Mouse (Mus musculus) lung, embryonic 14.5 days (tissue): ENCODE data around the gene Gm20441. TPM values are rescaled to one million over a fixed set of nuclear protein-coding genes. Genes with fewer than 3 reads are reported as not detected.

Experiments used
- ATAC-seq: fragments of 200-750 bp; cut with Nextera tagmentation; 2 replicates; pipeline ENCODE4 v1.8.0; 2017; ENCODE audit warnings: mild to moderate bottlenecking, moderate TSS enrichment, moderate library complexity; ENCODE audit not compliant: insufficient read depth
- DNase-seq: peaks from one replicate; pipeline ENCODE4 v3.0.0-alpha.2; 2015
- H3K27ac ChIP-seq: fragments of 300-500 bp; sonication (generic); 2 replicates; pipeline ENCODE4 v1.5.1; 2014; ENCODE audit warnings: low read depth, mild to moderate bottlenecking, moderate library complexity
- H3K27me3 ChIP-seq: fragments of 300-500 bp; sonication (generic); 2 replicates; pipeline ENCODE4 v1.6.1; 2014; ENCODE audit warnings: low read length, control low read depth; ENCODE audit not compliant: insufficient read depth
- H3K36me3 ChIP-seq: fragments of 300-500 bp; sonication (generic); 2 replicates; pipeline ENCODE4 v1.6.1; 2014; ENCODE audit warnings: control low read depth; ENCODE audit not compliant: insufficient read depth
- H3K4me1 ChIP-seq: fragments of 300-500 bp; sonication (generic); 2 replicates; pipeline ENCODE4 v1.6.1; 2014; ENCODE audit warnings: antibody characterized with exemption, control low read depth; ENCODE audit not compliant: insufficient read depth
- H3K4me2 ChIP-seq: fragments of 300-500 bp; sonication (generic); 2 replicates; pipeline ENCODE4 v1.6.1; 2014; ENCODE audit warnings: mild to moderate bottlenecking
- H3K4me3 ChIP-seq: fragments of 300-500 bp; sonication (generic); 2 replicates; pipeline ENCODE4 v1.5.1; 2014; ENCODE audit warnings: low read depth, low read length
- H3K9ac ChIP-seq: fragments of 300-500 bp; sonication (generic); 2 replicates; pipeline ENCODE4 v1.6.1; 2014
- H3K9me3 ChIP-seq: fragments of 300-500 bp; sonication (generic); 2 replicates; pipeline ENCODE4 v1.6.1; 2016; ENCODE audit warnings: low read depth, low read length, control low read depth
- CTCF ChIP-seq: IDR thresholded peaks from 2 replicates; pipeline ENCODE4 v1.5.1; 2016; ENCODE audit warnings: antibody characterized with exemption, low read depth
- whole genome bisulfite sequencing: fragments of 180-500 bp; shearing (Covaris S2); extraction: QIAGEN DNeasy Blood & Tissue Kit; methylation state at CpG from one replicate; pipeline ENCODE4 v1.1.7; 2014; 5-methylcytosine and 5-hydroxymethylcytosine counted together
- polyA plus RNA-seq: library from polyadenylated mRNA; unstranded; fragments of >200 nt; fragmentation: Nextera tagmentation; extraction: Ambion mirVana; gene quantifications from 2 replicates; pipeline ENCODE4 v1.2.1, GENCODE M21; 2014

Gm20441 gene
- polyA plus RNA-seq, 1 experiment from 2014 or later = not detected

DNA sequence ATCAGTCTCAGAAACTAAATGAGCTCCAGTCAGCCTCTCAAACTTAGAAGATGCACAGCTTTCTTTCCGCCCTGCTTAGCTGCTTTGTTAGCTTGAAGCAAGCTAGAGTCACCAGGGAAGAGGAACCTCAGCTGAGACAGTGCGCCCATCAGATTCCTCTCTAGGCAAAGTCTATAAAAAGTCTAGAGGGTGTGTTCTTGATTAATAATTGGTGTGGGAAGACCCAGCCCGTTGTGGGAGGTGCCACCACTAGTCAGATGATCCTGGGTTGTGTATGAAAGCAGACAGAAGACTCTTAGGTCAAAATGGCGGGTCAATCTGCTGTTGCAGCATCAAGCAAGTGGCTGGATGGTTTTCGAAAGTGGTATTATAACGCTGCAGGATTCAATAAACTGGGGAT lies 13.9 kb downstream of the Gm20441 start:
- Histone ChIP-seq H3K4me1 (0 out of 2 replicates have a peak, but pooled peaks cover 5% of the 10 kb centered on the region), H3K27ac (no peak overlapping the region), H3K36me3 (peaks cover 1% of the 10 kb centered on the region; the same call in 1 of the 2 replicates), H3K9me3 (no peaks in the 10 kb centered on the region), H3K4me2 (no peak overlapping the region), H3K4me3 (no peak overlapping the region), H3K27me3 (no peaks in the 10 kb centered on the region), H3K9ac (no peak overlapping the region)
- WGBS = 81% methylated on average over 6 of the region's 6 CpGs
- no peak for TF ChIP-seq CTCF
- no peak for DNase-seq
- no peak for ATAC-seq

DNA sequence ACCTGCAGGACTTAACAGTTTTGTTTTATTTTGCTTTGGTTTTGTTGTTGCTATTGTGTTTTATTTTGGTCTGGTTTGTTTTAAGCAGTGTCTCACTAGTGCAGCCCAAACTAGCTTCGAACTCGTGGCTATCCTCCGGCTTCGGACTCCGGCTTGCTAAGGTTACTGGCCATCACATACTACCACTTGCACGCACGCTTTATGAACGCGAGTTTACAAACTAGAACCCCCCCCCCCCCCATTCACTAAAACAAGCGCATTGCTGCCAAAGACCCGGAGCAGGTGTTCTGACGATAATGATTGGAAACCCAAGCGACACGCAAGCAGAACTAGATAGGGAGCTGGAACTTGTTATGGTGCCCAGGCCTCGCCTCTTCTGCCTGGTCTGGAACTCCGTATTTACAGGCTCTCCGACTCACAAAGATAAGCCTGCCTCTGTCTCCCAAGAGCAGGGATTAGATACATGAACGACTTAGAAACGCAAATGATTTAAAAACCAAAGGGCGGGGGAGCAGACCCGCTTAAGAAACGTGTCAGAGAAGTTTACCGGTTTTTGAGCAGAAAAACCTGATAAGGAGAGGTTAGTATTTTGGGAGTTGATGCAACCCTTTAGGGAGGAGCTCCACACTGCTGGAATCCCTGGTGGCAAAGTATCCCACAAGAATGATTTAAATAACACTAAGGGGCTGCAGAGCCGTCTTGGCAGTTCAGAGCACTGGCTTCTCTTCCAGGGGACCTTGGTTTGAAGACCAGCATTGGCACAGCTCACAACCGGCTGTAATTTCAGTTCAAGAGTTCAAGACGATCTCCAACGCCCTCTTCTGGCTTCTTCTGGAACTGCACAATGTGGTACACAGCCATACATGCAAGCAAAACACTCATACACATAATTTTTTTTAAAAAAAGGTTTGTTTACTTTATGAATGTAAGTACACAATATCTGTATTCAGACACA lies 16.0 kb downstream of the Gm20441 start:
- 1% methylated on average over 27 of the region's 27 CpGs for WGBS
- ATAC-seq = peak; percentile 45

DNA sequence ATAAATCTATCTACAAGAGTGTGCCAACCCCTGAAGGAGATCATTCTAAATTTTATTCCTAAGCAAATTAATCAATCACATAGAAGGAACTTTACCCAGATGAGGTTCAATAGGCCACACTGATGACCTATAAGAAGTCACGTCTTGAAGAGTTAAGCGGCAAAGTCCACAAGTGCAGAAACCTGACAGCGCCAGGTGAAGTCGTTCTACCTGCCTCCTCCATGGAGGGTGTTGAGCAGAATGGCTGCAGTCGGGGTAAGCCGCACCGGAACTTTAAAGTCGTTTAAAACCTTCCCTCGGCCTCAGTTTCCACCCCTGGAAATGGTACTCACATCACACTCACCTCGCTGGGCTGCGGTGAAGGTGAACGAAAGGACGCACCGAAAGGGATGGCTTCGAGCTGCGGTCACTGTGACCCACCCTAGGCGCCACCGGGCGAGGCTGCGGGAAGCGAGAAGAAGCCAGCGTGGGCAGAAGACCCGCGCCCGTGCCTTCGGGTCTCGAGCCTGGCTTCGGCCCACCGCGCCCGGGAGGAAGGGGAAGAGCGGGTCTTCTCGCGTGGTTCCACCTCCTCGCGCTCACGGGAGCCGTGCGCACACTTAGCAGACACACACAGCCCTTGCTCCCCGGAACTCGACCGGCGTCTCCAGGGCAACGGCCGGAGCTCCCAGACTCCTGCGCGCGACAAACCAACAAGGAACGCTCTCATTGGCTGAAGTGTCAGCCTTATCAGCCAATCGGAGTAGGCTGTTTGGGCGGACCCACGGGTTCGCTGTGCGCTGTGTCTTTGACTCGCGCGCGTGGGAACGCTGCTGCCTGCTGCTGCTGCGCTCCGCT lies 16.9 kb downstream of the Gm20441 start, which contains the start of gene Cabin1:
Gene Cabin1, minus strand, starts transcription at position 660 of the 837 bp plus-strand sequence.
- peak within 1 kb of the TSS; percentile 85 for H3K4me3 ChIP-seq
- DNase-seq (peak; percentile 100), ATAC-seq (peak; percentile 99)
- TF ChIP-seq CTCF = no peak
- H3K4me1 ChIP-seq = 0 out of 2 replicates have a peak, but pooled peaks cover 5% of the 10 kb centered on the region
- peak within 1 kb of the TSS; percentile 89 for H3K4me2 ChIP-seq
- H3K9ac ChIP-seq = peak within 1 kb of the TSS; percentile 82
- H3K27me3 ChIP-seq = no peaks in the 10 kb centered on the region
- H3K36me3 ChIP-seq = peaks cover 9% of the 10 kb centered on the region; the same call in 1 of the 2 replicates
- H3K9me3 ChIP-seq = no peaks in the 10 kb centered on the region
- WGBS = under 1% methylated on average over 61 of the region's 61 CpGs
- peak within 1 kb of the TSS; percentile 43; the same call in 1 of the 2 replicates for H3K27ac ChIP-seq

More for the DNA sequence above, 16.0 kb downstream of the Gm20441 start:
- no peaks in the 10 kb centered on the region for H3K27me3 ChIP-seq
- peak overlapping the region; percentile 82 for H3K9ac ChIP-seq
- 0 out of 2 replicates have a peak, but pooled peaks cover 5% of the 10 kb centered on the region for H3K4me1 ChIP-seq
- H3K36me3 ChIP-seq = peaks cover 9% of the 10 kb centered on the region; the same call in 1 of the 2 replicates
- TF ChIP-seq CTCF = peak; percentile 81
- H3K27ac ChIP-seq = peak overlapping the region; percentile 43; the same call in 1 of the 2 replicates
- no peaks in the 10 kb centered on the region for H3K9me3 ChIP-seq
- DNase-seq = peak; percentile 93
- peak overlapping the region; percentile 89 for H3K4me2 ChIP-seq
- H3K4me3 ChIP-seq = peak overlapping the region; percentile 85

DNA sequence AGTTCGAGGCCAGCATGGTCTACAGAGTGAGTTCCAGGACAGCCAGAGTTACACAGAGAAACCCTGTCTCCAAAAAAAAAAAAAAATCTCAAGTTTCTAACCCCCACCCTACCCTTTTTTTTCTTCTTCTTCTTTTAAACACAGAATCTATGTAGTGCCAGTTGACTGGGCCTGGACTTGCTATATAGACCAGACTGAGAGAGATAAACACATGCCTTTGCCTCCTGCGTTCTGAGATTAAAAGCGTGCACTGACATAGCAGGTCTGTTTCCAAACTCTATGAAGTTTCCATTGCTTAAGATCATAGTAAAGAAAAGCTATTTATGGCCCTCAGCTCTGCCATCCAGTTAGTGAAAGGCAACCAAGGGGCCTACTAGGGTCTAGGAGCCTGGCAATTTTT lies 18.3 kb downstream of the Gm20441 start:
- no peak for ATAC-seq
- no peak for TF ChIP-seq CTCF
- DNase-seq = no peak
- WGBS = 88% methylated on average over 3 of the region's 3 CpGs
- peak overlapping the region; percentile 6; the same call in 1 of the 2 replicates for H3K4me3 ChIP-seq
- H3K9ac ChIP-seq = no peak overlapping the region
- H3K9me3 ChIP-seq = no peaks in the 10 kb centered on the region
- H3K27ac ChIP-seq = no peak overlapping the region
- peak overlapping the region; percentile 24 for H3K4me2 ChIP-seq
- peaks cover 9% of the 10 kb centered on the region; the same call in 1 of the 2 replicates for H3K36me3 ChIP-seq
- 0 out of 2 replicates have a peak, but pooled peaks cover 5% of the 10 kb centered on the region for H3K4me1 ChIP-seq
- H3K27me3 ChIP-seq = no peaks in the 10 kb centered on the region

DNA sequence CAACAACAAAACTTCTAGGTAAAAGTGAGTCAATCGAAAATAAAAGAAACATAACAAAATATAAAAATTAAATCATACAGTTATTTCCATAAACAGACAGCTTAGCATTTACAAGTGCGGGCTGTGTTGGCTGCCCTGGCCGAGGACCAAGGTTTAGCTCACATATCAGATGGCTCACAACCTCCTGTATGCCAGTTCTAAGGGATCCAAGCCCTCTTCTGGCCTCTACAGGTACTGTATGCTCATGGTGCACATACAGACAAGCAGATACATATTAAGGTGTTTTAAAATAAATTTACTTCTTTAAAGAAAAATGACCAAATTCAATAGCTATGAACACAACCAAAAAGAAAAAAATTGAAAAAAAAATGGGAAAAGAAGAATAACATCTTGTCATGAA lies 20.4 kb downstream of the Gm20441 start:
- Histone ChIP-seq H3K36me3 (peaks cover 13% of the 10 kb centered on the region; the same call in 1 of the 2 replicates), H3K4me2 (no peak overlapping the region), H3K27me3 (no peaks in the 10 kb centered on the region), H3K9me3 (no peaks in the 10 kb centered on the region), H3K4me1 (0 out of 2 replicates have a peak, but pooled peaks cover 5% of the 10 kb centered on the region), H3K4me3 (no peak overlapping the region), H3K9ac (no peak overlapping the region), H3K27ac (no peak overlapping the region)
- DNase-seq (no peak), ATAC-seq (no peak)
- TF ChIP-seq CTCF = 0 out of 2 replicates have a peak, but pooled peaks have one; percentile 22
- WGBS = 98% methylated on average over 3 of the region's 3 CpGs

DNA sequence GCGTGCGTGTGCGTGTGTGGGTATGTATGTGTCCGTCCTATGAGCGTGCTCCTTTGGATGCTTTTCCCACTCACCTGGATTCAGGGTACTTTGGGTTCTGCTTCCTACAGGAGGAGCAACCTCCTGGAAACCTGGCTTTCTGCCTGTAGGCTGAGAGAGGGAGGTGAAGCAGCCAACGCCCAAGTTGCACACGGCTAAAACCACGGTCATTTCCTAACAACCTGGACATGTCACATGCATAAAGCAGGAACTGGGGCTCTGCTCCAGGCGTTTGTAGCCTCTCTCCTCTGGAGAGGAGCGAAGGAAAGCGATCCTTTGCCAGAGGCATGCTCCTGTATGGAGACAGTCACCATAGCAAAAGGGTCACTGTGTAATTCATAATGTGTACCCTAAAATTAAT lies 24.0 kb downstream of the Gm20441 start:
- DNase-seq (no peak), ATAC-seq (no peak)
- no peak overlapping the region for H3K27ac ChIP-seq
- H3K36me3 ChIP-seq = peaks cover 44% of the 10 kb centered on the region
- TF ChIP-seq CTCF = no peak
- no peaks in the 10 kb centered on the region for H3K9me3 ChIP-seq
- no peaks in the 10 kb centered on the region for H3K4me1 ChIP-seq
- WGBS = 91% methylated on average over 11 of the region's 11 CpGs
- no peak overlapping the region for H3K4me2 ChIP-seq
- no peak overlapping the region for H3K9ac ChIP-seq
- H3K27me3 ChIP-seq = no peaks in the 10 kb centered on the region
- no peak overlapping the region for H3K4me3 ChIP-seq
